In genomic region chr13:23526312-23526711, GRCm38 (mm10) we compare ENCODE assay signal across 8 mouse cellular contexts. TPM values are rescaled to one million over a fixed set of nuclear protein-coding genes. Genes with fewer than 3 reads are reported as not detected.
A peak's percentile ranks its signal among the peaks of the same experiment; 100 is the strongest.
DNase-seq lines count a peak whose midpoint lies in the region; ATAC-seq and TF ChIP-seq lines count a peak whose summit lies in the region.

No protein-coding gene starts in this region.

- peaks cover 6% of the 10 kb centered on the region in 2 experiments for H3K4me1 ChIP-seq in MEL (ENCODE audit: control insufficient read depth in 1 of 2, insufficient read depth in 2 of 2, low read length in 2 of 2)
- H3K4me1 ChIP-seq in hindbrain, embryonic 10.5 days (replicated peaks): peaks cover 31% of the 10 kb centered on the region
- 0 out of 2 replicates have a peak, but pooled peaks cover 10% of the 10 kb centered on the region for H3K4me1 ChIP-seq in lung, embryonic 14.5 days (ENCODE audit: insufficient read depth)
- peaks cover 17% of the 10 kb centered on the region for H3K4me1 ChIP-seq in neural tube, embryonic 15.5 days

- H3K4me2 ChIP-seq in lung, embryonic 14.5 days: peak overlapping the region; percentile 53
- peak overlapping the region; percentile 58 for H3K4me2 ChIP-seq in neural tube, embryonic 15.5 days

- H3K9me3 ChIP-seq in MEL (replicated peaks; ENCODE audit: insufficient read depth, low read length): no peaks in the 10 kb centered on the region
- H3K9me3 ChIP-seq in hindbrain, embryonic 10.5 days: no peaks in the 10 kb centered on the region
- no peaks in the 10 kb centered on the region for H3K9me3 ChIP-seq in lung, embryonic 14.5 days (ENCODE audit: low read depth, low read length)
- no peaks in the 10 kb centered on the region for H3K9me3 ChIP-seq in neural tube, embryonic 15.5 days (replicated peaks)

- peak; percentile 42 for ATAC-seq in frontal cortex, adult (ENCODE audit: low TSS enrichment)
- peak; percentile 28; the same call in 1 of the 2 replicates for ATAC-seq in lung, embryonic 14.5 days (ENCODE audit: insufficient read depth)
- peak; percentile 60; the same call in 1 of the 2 replicates for ATAC-seq in neural tube, embryonic 15.5 days (ENCODE audit: low FRiP score)

- TF ChIP-seq EP300 in MEL (IDR thresholded peaks at IDR 0.05; ENCODE audit: low read depth in 1 of 2, low read length in 2 of 2): no peak

- peak; percentile 94 for DNase-seq in MEL (ENCODE audit: low read depth, low spot score)
- DNase-seq in cerebellum, adult 9-11 months: peak; percentile 89
- DNase-seq in hindbrain, embryonic 10.5 days (ENCODE audit: low spot score): peak; percentile 92
- DNase-seq in layer of hippocampus, adult 9-10 months (ENCODE audit: low spot score): peak; percentile 99
- peak; percentile 99 for DNase-seq in lung, embryonic 14.5 days
- peak; percentile 66 to 76 for DNase-seq in thymus, adult 18-20 months

- H3K27me3 ChIP-seq in MEL (ENCODE audit: control insufficient read depth in 1 of 2, insufficient read depth in 2 of 2, low read length in 2 of 2): no peaks in the 10 kb centered on the region
- H3K27me3 ChIP-seq in hindbrain, embryonic 10.5 days (ENCODE audit: insufficient read depth, poor library complexity, severe bottlenecking): no peaks in the 10 kb centered on the region
- H3K27me3 ChIP-seq in lung, embryonic 14.5 days (ENCODE audit: insufficient read depth, low read length): no peaks in the 10 kb centered on the region
- H3K27me3 ChIP-seq in neural tube, embryonic 15.5 days (replicated peaks): no peaks in the 10 kb centered on the region

- peak overlapping the region; percentile 84 for H3K9ac ChIP-seq in MEL (ENCODE audit: control insufficient read depth, low read depth, low read length, poor library complexity, severe bottlenecking)
- peak overlapping the region; percentile 38 for H3K9ac ChIP-seq in lung, embryonic 14.5 days
- peak overlapping the region; percentile 48; the same call in 1 of the 2 replicates for H3K9ac ChIP-seq in neural tube, embryonic 15.5 days (replicated peaks)

- H3K79me2 ChIP-seq in MEL (ENCODE audit: control insufficient read depth, insufficient read depth, low read length, poor library complexity): no peaks in the 10 kb centered on the region; the same call in 1 of the 2 replicates

- peak overlapping the region; percentile 66 for H3K27ac ChIP-seq in MEL (ENCODE audit: control insufficient read depth, low read depth, low read length)
- H3K27ac ChIP-seq in hindbrain, embryonic 10.5 days: peak overlapping the region; percentile 84
- H3K27ac ChIP-seq in lung, embryonic 14.5 days (ENCODE audit: low read depth): peak overlapping the region; percentile 48
- peak overlapping the region; percentile 81 for H3K27ac ChIP-seq in neural tube, embryonic 15.5 days (replicated peaks)

- TF ChIP-seq CTCF in MEL (IDR thresholded peaks at IDR 0.05 in 2 of 3, conservative IDR thresholded peaks at IDR 0.05 in 1 of 3; ENCODE audit: control insufficient read depth in 1 of 3, insufficient read depth in 1 of 3, low read depth in 2 of 3, low read length in 3 of 3, poor library complexity in 1 of 3, severe bottlenecking in 1 of 3): no peak
- no peak for TF ChIP-seq CTCF in lung, embryonic 14.5 days (IDR thresholded peaks at IDR 0.05; ENCODE audit: low read depth)

- H3K36me3 ChIP-seq in MEL (ENCODE audit: control insufficient read depth in 1 of 2, insufficient read depth in 2 of 2, low read length in 2 of 2): peaks cover 0 to 14% of the 10 kb centered on the region in 2 experiments; a peak in 2 of 4 replicates
- no peaks in the 10 kb centered on the region for H3K36me3 ChIP-seq in hindbrain, embryonic 10.5 days
- H3K36me3 ChIP-seq in lung, embryonic 14.5 days (ENCODE audit: insufficient read depth): no peaks in the 10 kb centered on the region
- no peaks in the 10 kb centered on the region for H3K36me3 ChIP-seq in neural tube, embryonic 15.5 days

- no peak for TF ChIP-seq RAD21 in MEL (IDR thresholded peaks at IDR 0.05; ENCODE audit: low read depth, low read length)

- TF ChIP-seq POLR2A in MEL (IDR thresholded peaks at IDR 0.05; ENCODE audit: control insufficient read depth in 1 of 2, insufficient read depth in 1 of 2, low read depth in 1 of 2, low read length in 2 of 2, poor library complexity in 1 of 2): no peak

- peak overlapping the region; percentile 62 to 81 for H3K4me3 ChIP-seq in MEL (ENCODE audit: control insufficient read depth in 1 of 2, insufficient read depth in 1 of 2, low read depth in 2 of 2, low read length in 2 of 2)
- H3K4me3 ChIP-seq in hindbrain, embryonic 10.5 days: peak overlapping the region; percentile 53
- peak overlapping the region; percentile 36 for H3K4me3 ChIP-seq in lung, embryonic 14.5 days (ENCODE audit: low read depth, low read length)
- H3K4me3 ChIP-seq in neural tube, embryonic 15.5 days (replicated peaks): peak overlapping the region; percentile 53

- WGBS in hindbrain, embryonic 10.5 days: under 1% methylated on average over 17 of the region's 17 CpGs
- under 1% methylated on average over 17 of the region's 17 CpGs for WGBS in lung, embryonic 14.5 days
- under 1% methylated on average over 17 of the region's 17 CpGs for WGBS in neural tube, embryonic 15.5 days

TF ChIP-seq in MEL, 35 proteins besides CTCF, POLR2A, EP300 and RAD21:
- TF ChIP-seq ZNF384 (IDR thresholded peaks at IDR 0.05; ENCODE audit: low read depth, low read length): no peak
- TF ChIP-seq TBP (IDR thresholded peaks at IDR 0.05; ENCODE audit: low read depth, low read length): peak; percentile 100
- TF ChIP-seq TCF12 (IDR thresholded peaks at IDR 0.05; ENCODE audit: low read depth, low read length): no peak
- no peak for TF ChIP-seq ZMIZ1 (IDR thresholded peaks at IDR 0.05; ENCODE audit: low read depth, low read length)
- no peak for TF ChIP-seq USF1 (IDR thresholded peaks at IDR 0.05; ENCODE audit: low read depth, low read length)
- no peak for TF ChIP-seq NELFE (IDR thresholded peaks at IDR 0.05; ENCODE audit: low read depth, low read length)
- TF ChIP-seq POLR2AphosphoS5 (IDR thresholded peaks at IDR 0.05; ENCODE audit: borderline replicate concordance, low read depth, low read length): no peak
- TF ChIP-seq TAL1 (IDR thresholded peaks at IDR 0.05; ENCODE audit: low read length): no peak
- TF ChIP-seq ETS1 (IDR thresholded peaks at IDR 0.05; ENCODE audit: low read depth, low read length): no peak

RNA-seq across cellular contexts. Expression of gene Hist1h4h, which starts 4.5 kb away (rescaled TPM):
- total RNA-seq in MEL (2012; rRNA removed): 5,750 and 5,753 TPM in 2 replicates
- polyA plus RNA-seq in MEL (2012; ENCODE audit: insufficient read depth in 1 of 2, insufficient read length in 2 of 2, low read depth in 1 of 2, low replicate concordance in 2 of 2, missing spikeins in 1 of 2): 1 to 10 TPM in 1 of 2 experiments, not detected in 1; 9.9 TPM
- polyA plus RNA-seq in hindbrain, embryonic 10.5 days (2016; fragmentation: Nextera tagmentation; extraction: Ambion mirVana): 5.8 and 7.4 TPM in 2 replicates
- polyA plus RNA-seq in lung, embryonic 14.5 days (2014; fragmentation: Nextera tagmentation; extraction: Ambion mirVana): 7.1 and 7.6 TPM in 2 replicates
- 1.5 and 4.5 TPM in 2 replicates for polyA plus RNA-seq in neural tube, embryonic 15.5 days (2015; fragmentation: Nextera tagmentation; extraction: Ambion mirVana)

RNA-seq across cellular contexts. Expression of gene Hist1h2af, which starts 7.4 kb away (rescaled TPM):
- total RNA-seq in MEL (2012; rRNA removed): 939 and 1,000 TPM in 2 replicates
- polyA plus RNA-seq in MEL (2012; ENCODE audit: insufficient read depth in 1 of 2, insufficient read length in 2 of 2, low read depth in 1 of 2, low replicate concordance in 2 of 2, missing spikeins in 1 of 2): 10 to 100 TPM in 1 of 2 experiments, not detected in 1; 64.3 TPM
- 7.8 and 9.2 TPM in 2 replicates for polyA plus RNA-seq in hindbrain, embryonic 10.5 days (2016; fragmentation: Nextera tagmentation; extraction: Ambion mirVana)
- polyA plus RNA-seq in lung, embryonic 14.5 days (2014; fragmentation: Nextera tagmentation; extraction: Ambion mirVana): 13.0 and 14.6 TPM in 2 replicates
- polyA plus RNA-seq in neural tube, embryonic 15.5 days (2015; fragmentation: Nextera tagmentation; extraction: Ambion mirVana): 0.77 TPM in 1 of 2 replicates, not detected in the other

RNA-seq across cellular contexts. Expression of gene Hist1h3g, which starts 8.9 kb away (rescaled TPM):
- 441 and 728 TPM in 2 replicates for total RNA-seq in MEL (2012; rRNA removed)
- polyA plus RNA-seq in MEL (2012; ENCODE audit: insufficient read depth in 1 of 2, insufficient read length in 2 of 2, low read depth in 1 of 2, low replicate concordance in 2 of 2, missing spikeins in 1 of 2): 1 to 10 TPM in 1 of 2 experiments, not detected in 1; 5.2 TPM
- polyA plus RNA-seq in hindbrain, embryonic 10.5 days (2016; fragmentation: Nextera tagmentation; extraction: Ambion mirVana): 3.3 and 6.0 TPM in 2 replicates
- 6.6 and 7.5 TPM in 2 replicates for polyA plus RNA-seq in lung, embryonic 14.5 days (2014; fragmentation: Nextera tagmentation; extraction: Ambion mirVana)
- polyA plus RNA-seq in neural tube, embryonic 15.5 days (2015; fragmentation: Nextera tagmentation; extraction: Ambion mirVana): 0.51 and 0.64 TPM in 2 replicates

RNA-seq across cellular contexts. Expression of gene Hist1h2bh, which starts 16.9 kb away (rescaled TPM):
- total RNA-seq in MEL (2012; rRNA removed): 275 and 350 TPM in 2 replicates
- polyA plus RNA-seq in MEL (2012; ENCODE audit: insufficient read depth in 1 of 2, insufficient read length in 2 of 2, low read depth in 1 of 2, low replicate concordance in 2 of 2, missing spikeins in 1 of 2): under 1 TPM in 1 of 2 experiments, not detected in 1; 0.70 TPM
- polyA plus RNA-seq in hindbrain, embryonic 10.5 days (2016; fragmentation: Nextera tagmentation; extraction: Ambion mirVana): 0.51 and 1.1 TPM in 2 replicates
- polyA plus RNA-seq in lung, embryonic 14.5 days (2014; fragmentation: Nextera tagmentation; extraction: Ambion mirVana): 1.0 and 1.8 TPM in 2 replicates
- 0.22 and 0.51 TPM in 2 replicates for polyA plus RNA-seq in neural tube, embryonic 15.5 days (2015; fragmentation: Nextera tagmentation; extraction: Ambion mirVana)

RNA-seq across cellular contexts. Expression of gene Hist1h3f, which starts 17.5 kb away (rescaled TPM):
- 541 and 709 TPM in 2 replicates for total RNA-seq in MEL (2012; rRNA removed)
- polyA plus RNA-seq in MEL (2012; ENCODE audit: insufficient read depth in 1 of 2, insufficient read length in 2 of 2, low read depth in 1 of 2, low replicate concordance in 2 of 2, missing spikeins in 1 of 2): 1 to 10 TPM in 1 of 2 experiments, not detected in 1; 1.2 TPM
- polyA plus RNA-seq in hindbrain, embryonic 10.5 days (2016; fragmentation: Nextera tagmentation; extraction: Ambion mirVana): 0.92 and 1.1 TPM in 2 replicates
- 2.0 and 2.6 TPM in 2 replicates for polyA plus RNA-seq in lung, embryonic 14.5 days (2014; fragmentation: Nextera tagmentation; extraction: Ambion mirVana)
- polyA plus RNA-seq in neural tube, embryonic 15.5 days (2015; fragmentation: Nextera tagmentation; extraction: Ambion mirVana): not detected in 2 replicates

Comparison
In these comparisons a context has a peak if more than half of its experiments do, and no peak if none do; other contexts are left out.
1. Peak in every context shown above with its lines: DNase-seq, ATAC-seq, H3K4me3 ChIP-seq and H3K27ac ChIP-seq.